In the genomic region with DNA sequence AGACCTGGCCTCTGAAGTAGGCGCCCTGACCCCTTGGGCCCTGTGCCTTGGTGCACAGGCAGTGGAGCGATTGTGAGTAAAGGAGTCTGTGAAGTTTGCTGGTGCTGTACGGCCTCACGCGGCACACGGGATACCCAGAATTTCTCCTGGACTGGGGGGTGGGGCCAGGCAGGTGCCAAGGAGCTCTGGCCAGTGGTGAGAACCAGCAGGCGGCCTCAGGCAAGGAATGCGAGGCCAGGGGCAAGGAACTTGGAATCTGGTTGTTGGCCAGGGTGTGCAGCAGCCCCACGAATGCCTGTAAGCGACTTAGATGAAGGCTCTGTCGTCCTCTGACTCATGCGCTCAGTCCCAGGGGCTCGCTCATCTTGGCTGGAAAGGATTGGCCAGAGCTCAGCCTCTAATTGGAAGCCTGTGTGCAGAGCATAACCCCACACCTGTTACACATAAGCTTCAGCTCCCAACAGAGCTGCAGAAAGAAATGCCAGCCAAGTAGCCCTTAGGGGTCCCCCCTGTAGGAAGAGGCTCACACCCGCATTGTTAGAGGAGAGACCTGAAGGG, we compare ENCODE assay signal across 8 mouse cellular contexts. TPM values are rescaled to one million over a fixed set of nuclear protein-coding genes. Genes with fewer than 3 reads are reported as not detected.
A peak's percentile ranks its signal among the peaks of the same experiment; 100 is the strongest.
DNase-seq lines count a peak whose midpoint lies in the region; ATAC-seq and TF ChIP-seq lines count a peak whose summit lies in the region.

No protein-coding gene starts in this region.

- DNase-seq in liver, embryonic 11.5 days (ENCODE audit: low spot score) = no peak
- DNase-seq in hindbrain, embryonic 11.5 days (ENCODE audit: low spot score) = peak; percentile 46
- peak; percentile 18 for DNase-seq in lung, postnatal 36 days
- no peak for DNase-seq in layer of hippocampus, adult 2 months (ENCODE audit: low spot score in 2 of 2)
- DNase-seq in thymus, postnatal 10 days (ENCODE audit: low spot score in 2 of 2) = no peak
- DNase-seq in ovary, postnatal 10 days (ENCODE audit: low spot score) = no peak

- H3K4me2 ChIP-seq in liver, embryonic 11.5 days = peak overlapping the region; percentile 38; the same call in 1 of the 2 replicates
- no peak overlapping the region for H3K4me2 ChIP-seq in liver, embryonic 12.5 days
- H3K4me2 ChIP-seq in embryonic facial prominence, embryonic 15.5 days (replicated peaks) = peak overlapping the region; percentile 37
- no peak overlapping the region for H3K4me2 ChIP-seq in hindbrain, embryonic 11.5 days (replicated peaks; ENCODE audit: low read depth, low read length)

- 19% methylated on average over 14 of the region's 14 CpGs for WGBS in liver, embryonic 11.5 days
- 25% methylated on average over 14 of the region's 14 CpGs for WGBS in liver, embryonic 12.5 days (ENCODE audit: insufficient replicate concordance)
- WGBS in embryonic facial prominence, embryonic 15.5 days = 8% methylated on average over 14 of the region's 14 CpGs
- 8% methylated on average over 14 of the region's 14 CpGs for WGBS in hindbrain, embryonic 11.5 days

- no peaks in the 10 kb centered on the region for H3K9me3 ChIP-seq in liver, embryonic 11.5 days (ENCODE audit: control insufficient read depth, low read length)
- no peaks in the 10 kb centered on the region for H3K9me3 ChIP-seq in liver, embryonic 12.5 days (replicated peaks)
- no peaks in the 10 kb centered on the region for H3K9me3 ChIP-seq in embryonic facial prominence, embryonic 15.5 days (replicated peaks)
- H3K9me3 ChIP-seq in hindbrain, embryonic 11.5 days (ENCODE audit: control insufficient read depth, low read length) = no peaks in the 10 kb centered on the region

- peaks cover 14% of the 10 kb centered on the region for H3K27me3 ChIP-seq in liver, embryonic 11.5 days (replicated peaks; ENCODE audit: control insufficient read depth, insufficient read depth, low read length)
- H3K27me3 ChIP-seq in liver, embryonic 12.5 days (replicated peaks) = peaks cover 26% of the 10 kb centered on the region
- H3K27me3 ChIP-seq in embryonic facial prominence, embryonic 15.5 days = peaks cover 8% of the 10 kb centered on the region; the same call in 1 of the 2 replicates
- peaks cover 11% of the 10 kb centered on the region for H3K27me3 ChIP-seq in hindbrain, embryonic 11.5 days (ENCODE audit: control insufficient read depth, insufficient read depth, low read length)

- peaks cover 3% of the 10 kb centered on the region for H3K4me1 ChIP-seq in liver, embryonic 11.5 days (replicated peaks; ENCODE audit: control insufficient read depth, insufficient read depth, low read length)
- 0 out of 2 replicates have a peak, but pooled peaks cover 17% of the 10 kb centered on the region for H3K4me1 ChIP-seq in liver, embryonic 12.5 days
- peaks cover 19% of the 10 kb centered on the region for H3K4me1 ChIP-seq in embryonic facial prominence, embryonic 15.5 days
- peaks cover 11% of the 10 kb centered on the region for H3K4me1 ChIP-seq in hindbrain, embryonic 11.5 days (replicated peaks; ENCODE audit: control insufficient read depth, insufficient read depth, low read length)

- H3K27ac ChIP-seq in liver, embryonic 11.5 days (ENCODE audit: low read depth, low read length) = no peak overlapping the region
- H3K27ac ChIP-seq in liver, embryonic 12.5 days = no peak overlapping the region
- no peak overlapping the region; the same call in 1 of the 2 replicates for H3K27ac ChIP-seq in embryonic facial prominence, embryonic 15.5 days (replicated peaks)
- no peak overlapping the region for H3K27ac ChIP-seq in hindbrain, embryonic 11.5 days (ENCODE audit: low read depth, low read length)
- H3K27ac ChIP-seq in layer of hippocampus, adult 2 months = no peak overlapping the region

- H3K4me3 ChIP-seq in liver, embryonic 11.5 days (ENCODE audit: low read depth, low read length) = no peak overlapping the region
- no peak overlapping the region for H3K4me3 ChIP-seq in liver, embryonic 12.5 days
- no peak overlapping the region for H3K4me3 ChIP-seq in embryonic facial prominence, embryonic 15.5 days (replicated peaks)
- no peak overlapping the region for H3K4me3 ChIP-seq in hindbrain, embryonic 11.5 days (ENCODE audit: low read depth, low read length)
- no peak overlapping the region for H3K4me3 ChIP-seq in layer of hippocampus, adult 2 months

- no peaks in the 10 kb centered on the region for H3K36me3 ChIP-seq in liver, embryonic 11.5 days (ENCODE audit: control insufficient read depth, insufficient read depth, low read length)
- no peaks in the 10 kb centered on the region for H3K36me3 ChIP-seq in liver, embryonic 12.5 days
- no peaks in the 10 kb centered on the region for H3K36me3 ChIP-seq in embryonic facial prominence, embryonic 15.5 days
- H3K36me3 ChIP-seq in hindbrain, embryonic 11.5 days (ENCODE audit: control insufficient read depth, insufficient read depth, low read length) = no peaks in the 10 kb centered on the region

- no peak overlapping the region for H3K9ac ChIP-seq in liver, embryonic 11.5 days (ENCODE audit: low read depth, low read length)
- H3K9ac ChIP-seq in liver, embryonic 12.5 days = no peak overlapping the region
- no peak overlapping the region for H3K9ac ChIP-seq in embryonic facial prominence, embryonic 15.5 days
- no peak overlapping the region for H3K9ac ChIP-seq in hindbrain, embryonic 11.5 days (ENCODE audit: low read depth, low read length)

- no peak for TF ChIP-seq CTCF in layer of hippocampus, adult 2 months (conservative IDR thresholded peaks at IDR 0.05)

- ATAC-seq in liver, embryonic 11.5 days (replicated peaks; ENCODE audit: low FRiP score) = no peak
- ATAC-seq in liver, embryonic 12.5 days = no peak
- ATAC-seq in embryonic facial prominence, embryonic 15.5 days (ENCODE audit: insufficient number of reproducible peaks, low FRiP score, low TSS enrichment, low read depth) = peak; percentile 78
- ATAC-seq in hindbrain, embryonic 11.5 days (ENCODE audit: low FRiP score) = peak; percentile 46

RNA-seq across cellular contexts. Expression of gene Rybp, which starts 49.4 kb away (rescaled TPM):
- polyA plus RNA-seq in liver, embryonic 11.5 days (2014; fragmentation: Nextera tagmentation; extraction: Ambion mirVana) = 8.7 and 11.2 TPM in 2 replicates
- 9.8 and 10.0 TPM in 2 replicates for polyA plus RNA-seq in liver, embryonic 12.5 days (2016; fragmentation: Nextera tagmentation; extraction: Ambion mirVana)
- 20.0 and 23.7 TPM in 2 replicates for polyA plus RNA-seq in embryonic facial prominence, embryonic 15.5 days (2015; fragmentation: Nextera tagmentation; extraction: Ambion mirVana)
- 9.8 and 9.9 TPM in 2 replicates for polyA plus RNA-seq in hindbrain, embryonic 11.5 days (2014; fragmentation: Nextera tagmentation; extraction: Ambion mirVana)
- total RNA-seq in layer of hippocampus, adult 2 months (2021) = 10 to 100 TPM; 51.9 to 53.9 TPM

Comparison
In these comparisons a context has a peak if more than half of its experiments do, and no peak if none do; other contexts are left out.
1. H3K4me2 ChIP-seq: peak in liver, embryonic 11.5 days (single experiment) and embryonic facial prominence, embryonic 15.5 days (single experiment); none in liver, embryonic 12.5 days (single experiment) and hindbrain, embryonic 11.5 days (single experiment).
2. ATAC-seq: peak in embryonic facial prominence, embryonic 15.5 days (single experiment) and hindbrain, embryonic 11.5 days (single experiment); none in liver, embryonic 11.5 days (single experiment) and liver, embryonic 12.5 days (single experiment).
3. DNase-seq: peak in hindbrain, embryonic 11.5 days (single experiment) and lung, postnatal 36 days (single experiment); none in liver, embryonic 11.5 days (single experiment), layer of hippocampus, adult 2 months (0 of 2), thymus, postnatal 10 days (0 of 2) and ovary, postnatal 10 days (single experiment).